Mouse (Mus musculus): Measurements from ENCODE around the gene Olfr462.

Gene Olfr462

GRCm38 (mm10) chr11:87847884-87848283 is 44.2 kb downstream of the Olfr462 start:
- DNase-seq (ENCODE audit: low read depth, low spot score), result no peak

GRCm38 (mm10) chr11:87846968-87847600 is 45.0 kb downstream of the Olfr462 start:
- DNase-seq (ENCODE audit: low read depth, low spot score), result no peak

DNA sequence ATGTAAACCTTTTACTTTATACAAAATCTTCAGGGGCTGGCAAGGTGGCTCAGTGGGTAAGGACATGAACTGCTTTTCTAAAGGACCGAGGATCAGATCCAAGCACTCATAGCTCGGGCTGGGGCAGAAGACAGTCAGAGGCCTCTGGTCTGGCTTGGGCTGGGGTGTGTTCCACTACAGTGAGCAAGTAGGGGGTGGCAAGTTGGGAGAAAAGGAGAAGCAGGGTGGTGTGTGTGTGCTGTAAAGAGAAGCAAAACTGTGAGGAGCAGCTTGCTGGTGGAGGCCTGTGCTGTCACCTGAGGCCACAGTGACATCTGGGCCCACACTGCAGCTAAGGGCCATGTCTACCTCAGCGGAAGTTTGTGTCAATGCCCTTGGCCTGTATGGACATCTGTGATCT is 50.6 kb downstream of the Olfr462 start:
- DNase-seq (ENCODE audit: low read depth, low spot score), result no peak

DNA sequence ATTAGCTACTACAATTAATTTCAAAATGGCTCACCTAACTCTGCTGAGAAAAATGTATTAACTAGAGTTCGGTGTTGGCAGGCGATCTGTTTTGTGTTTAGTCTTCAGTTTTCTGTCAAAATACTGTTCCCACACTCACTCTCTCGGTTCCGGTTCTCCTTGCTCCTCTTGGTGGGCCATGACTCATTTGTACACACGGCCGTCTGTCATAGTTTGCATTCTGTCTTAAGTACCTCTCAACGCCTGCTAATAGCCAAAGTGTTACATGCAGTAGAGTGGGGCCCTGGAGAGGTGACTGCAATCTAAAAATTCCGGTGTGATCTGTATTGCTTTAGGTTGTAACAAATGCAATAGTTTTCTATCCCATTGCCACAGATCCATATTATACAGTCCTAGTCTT is 51.4 kb downstream of the Olfr462 start:
- DNase-seq (ENCODE audit: low read depth, low spot score), result no peak
